18 mouse cellular contexts compared by ENCODE assay signal in the genomic region with DNA sequence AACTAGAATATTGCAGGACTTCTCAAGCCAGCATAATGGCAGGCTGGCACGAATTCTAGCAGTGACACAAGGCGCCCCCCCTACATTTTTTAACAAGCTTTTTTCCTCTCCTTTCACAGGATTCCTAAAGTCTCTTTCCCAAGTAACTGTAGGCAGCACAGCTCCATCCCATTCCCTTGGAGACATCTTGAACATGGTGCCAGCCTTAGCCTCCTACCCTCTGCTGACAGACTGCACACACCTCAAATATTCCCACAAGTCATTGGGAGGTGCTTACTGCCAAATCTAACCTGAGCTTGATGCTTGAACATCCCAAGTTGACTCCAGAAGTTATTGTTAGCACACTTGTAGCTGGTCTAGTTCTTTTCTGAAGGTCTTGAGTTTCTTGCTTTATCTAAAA. TPM values are rescaled to one million over a fixed set of nuclear protein-coding genes. Genes with fewer than 3 reads are reported as not detected.
A peak's percentile ranks its signal among the peaks of the same experiment; 100 is the strongest.
DNase-seq lines count a peak whose midpoint lies in the region; ATAC-seq lines count a peak whose summit lies in the region.
"Had no signal": no experiment of that assay in that cellular context is flagged by ENCODE, and none has a peak within 500 bp of the region (broad histone marks: within the 10 kb centered on the region; RNA-seq: fewer than 3 reads in every experiment).

No protein-coding gene starts in this region.

- H3K9ac ChIP-seq in heart, embryonic 12.5 days: no peak overlapping the region
- H3K9ac ChIP-seq: midbrain, embryonic 15.5 days had no signal

- no peaks in the 10 kb centered on the region for H3K27me3 ChIP-seq in heart, embryonic 12.5 days (replicated peaks)
- H3K27me3 ChIP-seq: midbrain, embryonic 15.5 days; neural tube, embryonic 13.5 days had no signal

- no peak overlapping the region for H3K4me3 ChIP-seq in heart, embryonic 12.5 days
- H3K4me3 ChIP-seq: midbrain, embryonic 15.5 days; neural tube, embryonic 13.5 days had no signal

- peaks cover 42% of the 10 kb centered on the region for H3K36me3 ChIP-seq in heart, embryonic 12.5 days

- no peak overlapping the region for H3K4me2 ChIP-seq in heart, embryonic 12.5 days
- H3K4me2 ChIP-seq: midbrain, embryonic 15.5 days; neural tube, embryonic 13.5 days had no signal

- peaks cover 34% of the 10 kb centered on the region for H3K4me1 ChIP-seq in heart, embryonic 12.5 days (replicated peaks)

- DNase-seq in heart, adult 11 months: peak; percentile 11
- DNase-seq in 3T3-L1 (ENCODE audit: low read depth, low spot score) (peak; percentile 29), ES-CJ7 (ENCODE audit: low read depth, low spot score) (peak; percentile 57), adipocyte (ENCODE audit: low spot score) (no peak)
- peak; percentile 19 for DNase-seq in induced T-regulatory cell, adult 2 months (ENCODE audit: low read depth)
- no peak for DNase-seq in gastrocnemius, adult 18-20 months (ENCODE audit: low spot score)
- DNase-seq: cerebellum, adult 9-10 months; gastrocnemius, postnatal 36 days; layer of hippocampus, adult 9-11 months; left cerebral cortex, postnatal 4 days; lung, postnatal 36 days; thymus, adult 2 months had no signal

- H3K9me3 ChIP-seq in heart, embryonic 12.5 days (replicated peaks): no peaks in the 10 kb centered on the region
- H3K9me3 ChIP-seq: midbrain, embryonic 15.5 days; neural tube, embryonic 13.5 days had no signal

- 56% methylated on average over 2 of the region's 2 CpGs for WGBS in heart, embryonic 12.5 days

- no peak for ATAC-seq in heart, embryonic 12.5 days (ENCODE audit: insufficient number of reproducible peaks, low FRiP score)
- ATAC-seq in erythroid progenitor cell, adult 5-6 weeks (replicated peaks; ENCODE audit: low FRiP score, poor library complexity, severe bottlenecking): no peak
- ATAC-seq: hindbrain, embryonic 16.5 days; midbrain, embryonic 15.5 days had no signal

- H3K27ac ChIP-seq in heart, embryonic 12.5 days (ENCODE audit: poor library complexity, severe bottlenecking): no peak overlapping the region
- H3K27ac ChIP-seq: kidney, postnatal 0 days; midbrain, embryonic 15.5 days; neural tube, embryonic 13.5 days had no signal

RNA-seq across cellular contexts. Expression of a gene that starts 3.0 kb away (rescaled TPM):
- 97.0 and 101 TPM in 2 replicates for polyA plus RNA-seq in heart, embryonic 12.5 days (2016; fragmentation: Nextera tagmentation; extraction: Ambion mirVana)
- 100 to 1,000 TPM; 183 to 193 TPM for total RNA-seq in gastrocnemius, adult 18-20 months (2021)
- 1,496 and 1,704 TPM in 2 replicates for total RNA-seq in erythroid progenitor cell, adult 5-6 weeks (2015; ENCODE audit: low replicate concordance)
- 275 and 669 TPM in 2 replicates for total RNA-seq in erythroid progenitor cell, adult 5-6 weeks (2017; ENCODE audit: low replicate concordance)

RNA-seq across cellular contexts. Expression of a gene that starts 12.7 kb away (rescaled TPM):
- polyA plus RNA-seq in heart, embryonic 12.5 days (2016; fragmentation: Nextera tagmentation; extraction: Ambion mirVana): 6.6 and 9.5 TPM in 2 replicates
- 1 to 10 TPM; 4.2 to 7.3 TPM for total RNA-seq in gastrocnemius, adult 18-20 months (2021)
- 0.36 TPM in 1 of 2 replicates, not detected in the other for total RNA-seq in erythroid progenitor cell, adult 5-6 weeks (2015; ENCODE audit: low replicate concordance)
- total RNA-seq in erythroid progenitor cell, adult 5-6 weeks (2017; ENCODE audit: low replicate concordance): not detected in 2 replicates

Comparison
In these comparisons a context has a peak if more than half of its experiments do, and no peak if none do; other contexts are left out.
1. DNase-seq: peak in heart, adult 11 months (single experiment), 3T3-L1 (single experiment), ES-CJ7 (single experiment) and induced T-regulatory cell, adult 2 months (single experiment); none in adipocyte (single experiment) and gastrocnemius, adult 18-20 months (single experiment).